Mouse (Mus musculus) olfactory bulb, adult 2 months (tissue): ENCODE measurements around the gene Fam117a. TPM values are rescaled to one million over a fixed set of nuclear protein-coding genes. Genes with fewer than 3 reads are reported as not detected.
"Not testable (repeated sequence)": the region's sequence is repeated elsewhere in the genome, so short reads cannot be mapped to it uniquely, and the experiment has no call there.

ENCODE experiments used
- H3K27ac ChIP-seq: fragments of 200-500 bp; 2 replicates; pipeline ENCODE4 v1.5.1; 2012; ENCODE audit warnings: low read depth, low read length; ENCODE audit not compliant: insufficient read depth
- H3K4me1 ChIP-seq: fragments of 200-500 bp; 2 replicates; pipeline ENCODE4 v1.6.1; 2012; ENCODE audit warnings: low read length; ENCODE audit not compliant: control insufficient read depth, insufficient read depth
- H3K4me3 ChIP-seq: fragments of 200-500 bp; 2 replicates; pipeline ENCODE4 v1.5.1; 2012; ENCODE audit warnings: mild to moderate bottlenecking, low read depth, low read length, moderate library complexity; ENCODE audit not compliant: insufficient read depth
- CTCF ChIP-seq: fragments of 200-500 bp; IDR thresholded peaks from 2 replicates; pipeline ENCODE4 v1.5.1; 2012; ENCODE audit warnings: low read depth, mild to moderate bottlenecking, low read length, moderate library complexity; ENCODE audit not compliant: insufficient read depth
- POLR2A ChIP-seq: fragments of 200-500 bp; IDR thresholded peaks from 2 replicates; pipeline ENCODE4 v1.6.1; 2012; ENCODE audit warnings: mild to moderate bottlenecking, low read depth, low read length, moderate library complexity; ENCODE audit not compliant: insufficient read depth
- WGBS: fragments of 180-500 bp; shearing (Covaris S2); methylation state at CpG from one replicate; pipeline ENCODE4 v1.1.7; 2018; 5-methylcytosine and 5-hydroxymethylcytosine counted together
- polyA plus RNA-seq: library from polyadenylated mRNA; stranded (reverse); fragments of >200 nt; gene quantifications from 2 replicates; pipeline ENCODE4 v1.2.4, GENCODE M21; 2012; ENCODE audit warnings: low replicate concordance; ENCODE audit not compliant: missing spikeins, insufficient read depth, insufficient read length

The Fam117a gene
- polyA plus RNA-seq, 1 experiment, result not detected

DNA sequence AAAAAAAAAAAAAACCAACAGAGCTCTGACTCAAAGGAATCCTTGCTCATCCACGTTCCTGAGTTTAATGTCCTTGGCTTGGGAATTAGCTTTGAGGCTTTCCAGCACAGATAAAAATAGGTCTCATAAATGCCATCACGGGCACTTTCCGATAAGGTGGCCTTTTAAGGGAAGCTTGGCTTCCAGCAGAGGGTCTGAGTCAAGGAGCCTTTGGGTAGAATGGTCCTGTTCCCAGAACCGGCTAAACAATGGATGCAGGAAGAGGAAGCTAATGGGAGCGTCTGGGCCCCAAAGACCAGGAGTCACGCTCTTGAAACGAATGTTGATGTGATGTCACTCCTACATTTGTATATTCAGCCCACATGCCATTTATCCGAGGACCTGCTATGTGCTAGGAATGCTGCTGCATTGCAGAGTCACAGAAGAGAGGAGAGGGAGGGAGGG lies 65.9 kb downstream of the Fam117a start:
- Histone ChIP-seq H3K27ac (no peak overlapping the region), H3K4me1 (peaks cover 11% of the 10 kb centered on the region), H3K4me3 (no peak overlapping the region)
- TF ChIP-seq POLR2A (no peak), CTCF (no peak)
- WGBS, result 36% methylated on average over 8 of the region's 8 CpGs

DNA sequence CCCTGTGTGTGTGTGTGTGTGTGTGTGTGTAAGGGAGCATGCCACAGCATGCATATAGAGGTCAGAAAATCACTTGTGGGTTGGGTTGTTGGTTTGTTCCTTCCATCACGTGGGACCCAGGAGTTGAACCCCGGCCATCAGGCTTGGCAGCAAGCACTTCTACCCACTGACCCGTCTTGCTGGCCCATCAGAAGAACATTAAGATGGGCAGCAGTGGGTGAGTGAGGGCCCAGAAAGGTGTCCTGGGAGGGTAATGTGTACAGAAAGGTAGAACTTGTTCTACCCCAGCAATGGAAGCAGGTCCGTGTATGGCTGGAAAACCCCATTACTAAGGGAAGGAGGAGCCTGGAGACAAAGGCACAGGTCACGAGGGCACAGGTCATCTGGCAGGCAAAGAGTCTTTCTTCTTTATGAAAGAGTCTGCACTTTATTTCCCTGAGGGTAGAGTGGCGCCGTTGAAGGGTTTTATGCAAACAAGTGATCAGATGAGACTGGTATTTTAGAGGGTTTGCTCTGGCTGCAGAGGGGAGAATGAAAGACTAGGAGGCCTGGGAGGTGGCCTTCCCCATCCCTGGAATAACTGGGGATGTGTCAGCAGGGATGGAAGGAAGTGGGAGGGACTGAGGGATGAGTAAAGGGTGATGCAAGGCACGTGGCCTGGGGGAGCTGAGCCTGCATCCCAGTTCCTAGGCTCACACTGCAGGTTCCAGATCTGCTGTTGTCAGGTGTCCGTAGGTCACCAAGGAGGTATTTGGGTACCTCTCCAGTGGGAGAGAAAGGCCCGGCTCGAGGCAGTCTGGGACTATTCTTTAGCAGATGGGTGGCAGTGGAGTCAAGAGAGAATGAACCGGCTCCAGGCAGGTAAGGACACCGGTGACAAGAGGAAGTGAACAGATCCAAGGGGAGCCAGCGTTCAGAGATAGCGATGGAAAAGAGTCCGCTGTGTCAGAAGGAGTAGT lies 66.8 kb downstream of the Fam117a start:
- H3K27ac ChIP-seq, result no peak overlapping the region
- TF ChIP-seq CTCF (no peak), POLR2A (no peak)
- peaks cover 11% of the 10 kb centered on the region for H3K4me1 ChIP-seq
- no peak overlapping the region for H3K4me3 ChIP-seq
- WGBS, result 76% methylated on average over 16 of the region's 16 CpGs

DNA sequence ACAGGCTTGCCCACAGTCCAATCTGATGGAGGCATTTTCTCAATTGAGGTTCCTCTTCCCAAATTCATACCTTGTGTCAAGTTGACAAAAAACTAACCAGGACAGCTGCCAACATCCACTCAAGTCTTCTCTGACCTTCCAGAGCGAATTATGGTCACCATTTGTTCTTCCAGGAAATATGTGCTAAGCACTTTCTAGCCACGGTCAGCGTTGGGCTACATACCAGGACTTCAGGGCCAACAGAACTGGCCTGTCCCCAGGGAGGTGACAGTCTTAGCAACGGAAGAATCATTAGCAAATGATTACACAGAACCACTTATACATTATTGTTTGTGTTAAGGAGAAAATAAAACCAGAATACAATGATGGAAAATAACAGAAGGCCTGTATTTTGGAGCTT lies 69.0 kb downstream of the Fam117a start:
- Histone ChIP-seq H3K4me3 (no peak overlapping the region), H3K4me1 (peaks cover 11% of the 10 kb centered on the region), H3K27ac (no peak overlapping the region)
- no peak for TF ChIP-seq CTCF
- no peak for TF ChIP-seq POLR2A
- 77% methylated on average over 4 of the region's 4 CpGs for WGBS

DNA sequence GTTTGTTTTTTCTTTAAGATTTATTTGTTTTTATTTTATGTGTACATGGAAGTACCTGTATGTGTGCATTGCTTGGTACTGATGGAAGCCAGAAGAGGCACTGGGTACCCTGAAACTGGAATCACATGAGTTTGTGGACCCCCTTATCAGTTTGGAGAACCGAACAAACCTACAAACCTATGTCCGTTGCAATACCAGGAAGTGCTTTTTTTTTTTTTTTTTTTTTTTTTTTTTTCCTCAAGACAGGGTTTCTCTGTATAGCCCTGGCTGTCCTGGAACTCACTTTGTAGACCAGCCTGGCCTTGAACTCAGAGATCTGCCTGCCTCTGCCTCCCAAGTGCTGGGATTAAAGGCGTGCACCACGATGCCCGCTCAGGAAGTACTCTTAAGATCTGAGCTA lies 69.6 kb downstream of the Fam117a start:
- H3K4me1 ChIP-seq, result peaks cover 11% of the 10 kb centered on the region
- H3K27ac ChIP-seq, H3K4me3 ChIP-seq: not testable (repeated sequence)
- WGBS, result 95% methylated on average over 5 of the region's 5 CpGs

DNA sequence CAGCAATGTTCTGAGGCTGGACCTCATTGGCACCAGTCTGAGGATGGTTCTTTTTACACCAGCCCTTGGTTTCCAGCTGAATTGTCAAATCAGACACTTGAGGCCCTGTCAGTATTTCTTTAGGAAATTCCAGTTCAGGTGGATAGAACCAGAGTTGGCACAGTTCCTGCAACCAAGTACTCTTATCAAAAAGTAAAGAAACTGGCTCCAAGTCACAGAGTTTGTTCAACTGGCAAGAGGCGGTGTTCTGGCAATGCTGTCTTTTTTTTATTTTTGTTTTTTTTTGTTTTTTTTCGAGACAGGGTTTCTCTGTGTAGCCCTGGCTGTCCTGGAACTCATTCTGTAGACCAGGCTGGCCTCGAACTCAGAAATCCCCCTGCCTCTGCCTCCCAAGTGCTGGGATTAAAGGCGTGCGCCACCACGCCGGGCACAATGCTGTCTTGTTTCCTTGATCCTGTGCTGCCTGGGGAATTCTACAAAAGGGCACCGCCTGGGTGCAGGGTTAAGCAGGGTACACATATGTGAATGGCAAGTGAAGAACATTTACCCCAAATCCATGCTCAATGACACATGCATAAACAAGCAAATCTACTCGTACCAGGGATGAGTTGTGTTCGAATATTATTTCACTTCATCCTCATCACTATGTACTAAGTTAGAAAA lies 72.8 kb downstream of the Fam117a start:
- 0 out of 2 replicates have a peak, but pooled peaks cover 2% of the 10 kb centered on the region for H3K4me1 ChIP-seq
- no peak overlapping the region for H3K27ac ChIP-seq
- H3K4me3 ChIP-seq, result no peak overlapping the region
- TF ChIP-seq POLR2A, result no peak
- TF ChIP-seq CTCF, result no peak
- WGBS, result 89% methylated on average over 10 of the region's 10 CpGs

DNA sequence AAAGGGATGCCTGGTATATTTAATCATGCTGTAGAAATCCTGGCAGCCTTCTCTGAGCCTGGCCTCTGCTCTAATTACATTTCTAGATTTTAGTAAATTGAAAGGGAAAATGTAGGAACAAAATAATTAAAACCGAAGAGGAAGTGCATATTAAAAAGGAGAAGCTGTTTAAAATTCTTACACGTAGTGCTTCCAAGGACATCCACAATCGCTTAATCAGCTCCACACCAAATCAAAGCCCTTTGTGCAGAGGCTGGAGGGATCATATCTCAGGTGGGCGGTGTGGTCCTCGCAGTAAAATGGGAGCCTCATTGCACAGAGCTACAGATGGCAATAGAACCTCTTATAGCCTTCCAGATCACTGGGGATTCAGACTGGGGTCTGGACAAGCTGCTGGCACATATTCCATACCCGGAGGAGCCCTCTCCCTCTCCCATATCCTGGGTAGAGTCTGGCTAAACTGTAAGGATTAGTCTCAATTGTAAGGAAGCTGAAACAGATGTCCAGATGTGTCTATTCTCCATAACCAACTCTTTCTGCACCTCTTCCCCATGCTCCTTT lies 74.7 kb downstream of the Fam117a start:
- WGBS, result 40% methylated on average over 6 of the region's 6 CpGs
- Histone ChIP-seq H3K4me3 (no peak overlapping the region), H3K4me1 (peaks cover 4% of the 10 kb centered on the region), H3K27ac (no peak overlapping the region)
- TF ChIP-seq POLR2A (no peak), CTCF (no peak)

DNA sequence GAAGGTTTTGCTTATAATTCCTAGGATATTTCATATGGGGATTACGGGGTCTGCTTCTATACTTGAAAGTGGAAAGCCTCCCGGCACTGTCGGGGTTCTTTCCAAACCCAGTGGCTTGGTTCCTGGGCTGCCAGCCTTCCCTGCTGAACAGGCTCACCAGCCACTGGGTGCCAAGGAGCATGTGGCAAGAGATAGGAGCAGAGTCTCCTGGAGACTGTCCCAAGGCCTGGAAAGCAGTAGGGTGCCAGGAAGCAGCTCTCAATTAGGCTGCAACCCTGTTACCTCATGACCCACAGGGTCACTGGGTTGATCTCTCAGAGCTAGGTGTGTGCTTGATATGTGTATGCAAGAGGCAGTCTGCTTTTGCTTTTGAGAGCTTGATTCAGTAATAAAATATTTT lies 75.8 kb downstream of the Fam117a start:
- Histone ChIP-seq H3K27ac (no peak overlapping the region), H3K4me1 (peaks cover 4% of the 10 kb centered on the region), H3K4me3 (no peak overlapping the region)
- WGBS, result 80% methylated on average over 3 of the region's 3 CpGs
- TF ChIP-seq CTCF (no peak), POLR2A (no peak)

DNA sequence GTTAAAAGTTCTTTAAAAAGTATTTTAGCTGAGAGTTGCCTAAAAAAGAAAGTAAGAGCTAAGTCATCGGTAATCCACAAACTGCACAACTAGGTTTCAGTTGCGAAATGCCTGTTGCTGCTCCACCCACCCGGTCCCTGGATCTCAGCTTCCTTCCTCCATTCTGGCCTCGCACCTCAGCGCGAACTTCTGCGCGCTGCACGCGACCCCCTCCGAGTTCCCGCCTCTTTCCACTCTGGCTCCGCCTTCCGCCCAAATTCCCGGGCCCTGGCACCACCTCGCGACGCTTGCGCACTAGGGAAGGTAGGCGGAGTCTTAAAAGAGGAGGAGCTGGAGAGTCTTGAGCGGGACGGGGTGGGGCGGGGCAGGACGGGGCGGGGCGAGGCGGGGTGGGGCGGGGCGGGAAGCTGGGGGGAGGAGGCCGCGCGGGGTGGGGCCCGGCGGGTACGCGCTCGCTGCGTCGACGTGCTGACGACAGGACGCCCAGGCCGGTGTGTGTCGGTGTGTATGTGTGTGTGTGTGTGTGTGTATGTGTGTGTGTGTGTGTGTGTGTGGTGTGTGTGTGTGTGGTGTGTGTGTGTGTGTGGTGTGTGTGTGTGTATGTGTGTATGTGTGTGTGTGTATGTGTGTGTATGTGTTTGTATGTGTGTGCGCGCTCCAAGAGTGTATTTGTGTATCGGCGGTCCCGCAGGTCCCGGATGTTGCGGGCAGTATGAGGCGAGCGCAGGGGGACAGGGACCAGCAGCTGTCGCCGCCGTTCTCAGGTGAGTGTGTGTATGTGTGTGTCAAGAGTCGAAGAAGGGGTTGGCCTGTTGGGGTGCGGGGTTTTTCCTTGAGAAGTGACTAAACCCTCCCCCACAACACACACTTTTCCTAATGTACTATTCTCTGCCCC lies 77.1 kb downstream of the Fam117a start, which contains the start of gene Spop:
Gene Spop (plus strand): TSS at position 440 of the 895 bp plus-strand sequence.
- H3K4me1 ChIP-seq, result peaks cover 4% of the 10 kb centered on the region
- peak within 1 kb of the TSS; percentile 63 for H3K4me3 ChIP-seq
- TF ChIP-seq CTCF, result no peak
- TF ChIP-seq POLR2A, result 0 out of 2 replicates have a peak, but pooled peaks have one; percentile 33
- WGBS, result 1% methylated on average over 56 of the region's 58 CpGs
- H3K27ac ChIP-seq, result peak within 1 kb of the TSS; percentile 93
